Mouse (Mus musculus): ENCODE data around the gene Phc1.

GRCm38 (mm10) chr6:122304355-122304754, 36.0 kb downstream of the Phc1 start:
- TF ChIP-seq CTCF (IDR thresholded peaks at IDR 0.05; ENCODE audit: control insufficient read depth, insufficient read depth, insufficient replicate concordance, low read depth, low read length) = peak; percentile 80; the same call in 1 of the 2 replicates
- no peak for TF ChIP-seq POLR2A (IDR thresholded peaks at IDR 0.05; ENCODE audit: control insufficient read depth, low read depth, low read length)

Measured in testis, adult 2 months (tissue).